Mouse (Mus musculus) brain, adult 2 months (tissue): ENCODE measurements around the gene Hnf1a.
A peak's percentile ranks its signal among the peaks of the same experiment; 100 is the strongest.

Experiments
- DNase-seq: peaks from one replicate; pipeline ENCODE4 v3.0.0; 2011; ENCODE audit warnings: low read depth, low spot score

Hnf1a gene

GRCm38 (mm10) chr5:114979250-114980121 is 8.6 kb upstream of the Hnf1a start:
- peak; percentile 90 for DNase-seq

DNA sequence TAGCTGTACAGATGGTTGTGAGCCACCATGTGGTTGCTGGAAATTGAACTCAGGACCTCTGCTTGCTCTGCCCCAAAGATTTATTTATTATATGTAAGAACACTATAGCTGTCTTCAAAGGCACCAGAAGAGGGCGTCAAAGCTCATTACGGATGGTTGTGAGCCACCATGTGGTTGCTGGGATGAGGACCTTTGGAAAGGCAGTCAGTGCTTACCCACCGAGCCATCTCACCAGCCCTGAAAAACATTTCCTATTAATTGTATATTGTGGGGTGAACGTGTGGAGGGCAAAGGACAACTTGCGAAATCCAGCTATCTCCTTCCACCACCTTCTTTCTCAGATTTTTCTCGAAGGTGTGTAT is 8.0 kb upstream of the Hnf1a start:
- peak; percentile 80 for DNase-seq

DNA sequence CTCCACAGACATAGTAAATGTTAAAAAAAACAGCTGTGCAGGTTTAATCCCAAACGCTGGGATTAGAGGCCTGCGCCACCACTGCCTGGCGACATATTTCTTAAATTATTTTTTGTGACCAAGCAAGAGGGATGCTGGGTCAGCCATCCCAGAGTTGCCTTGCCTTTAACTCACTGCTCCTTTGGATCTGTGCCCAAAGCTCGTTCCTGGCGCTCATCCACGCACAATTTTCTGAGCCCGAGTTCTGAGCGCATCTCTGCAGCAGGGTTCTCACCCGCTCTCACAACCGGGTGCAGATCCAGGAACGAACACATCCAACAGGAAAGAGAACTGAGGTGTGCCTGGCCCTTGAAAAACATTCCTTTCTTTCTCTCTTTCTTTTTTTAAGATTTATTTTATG is 7.6 kb upstream of the Hnf1a start:
- no peak for DNase-seq

GRCm38 (mm10) chr5:114976935-114977334 is 6.0 kb upstream of the Hnf1a start:
- no peak for DNase-seq

- no peak for DNase-seq
Observed at GRCm38 (mm10) chr5:114973131-114973530, 2.2 kb upstream of the Hnf1a start.

- no peak for DNase-seq
Observed at GRCm38 (mm10) chr5:114972201-114972600, 1.3 kb upstream of the Hnf1a start.

GRCm38 (mm10) chr5:114969609-114970215 is 1.2 kb downstream of the Hnf1a start:
- DNase-seq = no peak

- DNase-seq = no peak
Observed at GRCm38 (mm10) chr5:114969064-114969463, 1.8 kb downstream of the Hnf1a start.

GRCm38 (mm10) chr5:114968651-114969050 is 2.2 kb downstream of the Hnf1a start:
- no peak for DNase-seq

DNA sequence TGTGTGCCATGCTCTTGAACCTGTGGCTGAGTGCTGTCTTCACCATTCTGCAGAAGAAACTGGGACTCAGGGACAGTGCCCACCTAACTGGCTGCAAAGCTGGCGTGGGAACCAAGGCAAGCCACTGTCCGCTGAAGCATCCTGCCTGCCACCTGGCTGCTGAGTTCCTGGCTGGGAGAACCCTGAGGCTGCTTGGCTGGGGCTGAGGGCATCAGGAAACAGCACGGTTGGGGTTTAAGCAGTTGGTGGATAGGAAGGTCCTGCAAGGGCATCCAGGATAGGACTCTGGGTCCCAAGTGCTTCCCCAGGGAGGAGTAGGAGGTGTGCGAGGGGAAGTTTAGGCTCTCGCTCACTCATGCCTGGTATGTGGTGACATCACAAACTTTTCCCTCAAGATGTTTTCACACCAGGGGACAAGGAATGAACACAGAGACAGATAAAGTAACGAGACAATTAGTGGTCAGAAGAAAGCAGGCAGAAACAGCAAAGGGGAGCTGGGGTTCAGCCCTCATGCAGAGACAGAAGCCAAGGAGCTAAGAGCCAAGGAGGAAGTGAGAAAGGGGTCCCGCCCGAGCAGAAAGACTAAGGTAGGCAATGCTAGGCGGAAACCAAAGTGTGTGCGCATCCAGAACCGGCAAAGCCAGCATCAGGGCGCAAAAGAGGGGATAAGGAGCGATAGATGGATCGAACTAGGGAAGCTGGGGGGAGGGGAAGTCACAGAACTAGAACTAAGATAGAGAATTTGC is 3.2 kb downstream of the Hnf1a start:
- no peak for DNase-seq

DNA sequence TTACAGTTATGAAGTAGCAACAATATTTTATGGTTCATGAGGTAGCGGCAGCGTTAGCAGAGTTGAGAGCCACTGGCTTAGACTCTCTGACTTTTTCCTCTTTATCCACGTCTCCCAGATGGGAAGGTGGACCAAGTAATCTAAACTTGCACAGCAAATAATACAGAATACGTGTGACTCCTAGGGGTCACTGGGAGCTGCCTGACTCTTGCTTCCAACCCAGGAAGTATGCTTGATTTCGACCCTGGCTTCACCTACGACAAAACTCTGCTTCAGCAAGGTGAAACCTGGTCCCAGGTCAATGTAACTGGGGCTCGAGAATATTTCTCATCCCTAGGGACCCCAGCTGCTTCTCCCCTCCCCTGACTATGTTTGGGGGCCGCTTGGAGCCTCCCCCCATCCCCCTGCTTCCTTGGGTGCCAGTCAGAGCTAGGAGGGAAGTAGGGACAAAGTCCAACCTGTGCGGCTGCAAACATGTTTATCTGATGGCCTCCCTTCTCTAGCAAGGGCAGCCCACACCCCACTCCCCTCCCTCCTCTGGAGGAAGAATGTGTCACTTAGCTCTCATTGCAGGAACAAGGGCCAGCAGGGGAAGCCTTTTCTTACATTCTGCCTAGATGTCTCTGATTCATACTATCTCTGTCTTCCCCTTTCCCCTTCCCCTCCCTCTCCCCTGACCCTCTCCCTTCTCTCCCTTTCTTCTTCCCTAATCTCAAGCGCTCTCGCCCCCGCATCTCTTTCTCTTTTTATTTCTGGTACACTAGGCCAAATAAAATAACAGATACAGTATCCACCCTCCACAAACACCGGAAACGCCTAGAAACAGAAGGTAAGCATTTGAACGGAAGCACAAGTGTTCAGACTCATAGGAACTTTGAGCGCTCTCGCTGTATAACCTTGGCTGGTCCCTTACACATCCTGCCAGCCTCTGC is 5.7 kb downstream of the Hnf1a start:
- DNase-seq = peak; percentile 16

DNA sequence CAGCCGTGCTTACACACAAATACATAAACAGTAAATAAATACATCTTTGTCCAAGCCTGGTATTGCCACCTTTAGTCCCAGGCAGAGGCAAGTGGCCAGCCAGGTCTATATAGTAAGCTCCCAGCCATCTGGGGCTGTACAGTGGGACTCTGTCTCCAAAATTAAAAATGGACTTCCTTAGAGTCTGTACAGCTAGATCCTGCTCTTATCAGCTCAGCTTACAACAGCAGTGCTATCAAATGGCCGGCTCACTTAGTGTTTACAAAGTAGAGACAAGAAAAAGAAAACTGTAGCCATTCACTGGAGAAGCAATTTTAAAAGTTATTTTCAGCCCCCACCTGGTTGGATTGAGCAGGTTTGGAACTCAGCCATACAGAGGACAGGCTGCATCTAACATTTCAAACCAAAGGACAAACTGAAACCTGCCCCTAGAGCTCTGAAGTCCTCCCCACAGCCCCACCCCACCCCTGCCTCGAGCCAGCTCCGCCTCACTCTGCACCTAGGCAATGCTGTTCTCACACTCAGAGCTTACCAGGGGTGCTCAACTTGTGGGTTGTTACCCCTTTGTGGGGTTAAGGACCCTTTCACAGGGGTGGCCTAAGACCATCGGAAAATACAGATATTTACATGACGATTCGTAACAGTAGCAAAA is 6.5 kb downstream of the Hnf1a start:
- no peak for DNase-seq

DNA sequence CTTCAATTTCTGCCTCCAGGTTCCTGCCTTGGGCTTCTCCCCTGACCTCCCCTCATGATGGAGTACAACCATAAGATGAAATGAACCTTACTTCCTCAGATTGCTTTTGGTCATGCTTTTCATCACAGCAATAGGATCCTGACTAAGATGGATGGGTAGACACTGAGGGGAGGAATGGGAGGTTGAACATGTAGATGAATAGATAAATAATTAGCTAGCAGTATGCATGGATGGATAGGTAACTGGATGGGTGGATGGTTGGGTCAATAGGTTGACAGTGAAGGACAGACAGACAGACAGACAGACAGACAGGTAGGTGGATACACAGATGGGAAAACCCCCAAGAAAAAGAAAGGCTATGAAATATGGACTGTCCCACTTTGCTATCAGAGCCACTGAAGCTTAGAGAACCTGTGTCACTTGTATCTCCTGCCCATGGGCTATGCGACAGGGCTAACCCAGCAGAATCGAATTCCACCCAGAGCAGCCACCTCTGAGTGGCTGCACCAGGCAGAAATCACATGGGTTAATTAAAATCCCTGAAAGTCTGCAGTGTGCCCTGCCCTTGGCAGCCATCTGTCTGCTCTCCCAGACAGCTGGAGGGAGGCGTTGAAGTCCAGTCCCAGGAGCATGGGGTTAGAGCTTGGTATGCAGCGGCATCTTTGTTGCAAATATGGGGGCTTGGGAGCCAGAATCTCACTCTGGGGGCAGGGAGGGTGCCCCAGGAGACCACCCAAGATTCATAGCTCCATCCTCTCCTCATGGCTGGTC is 9.1 kb downstream of the Hnf1a start:
- DNase-seq = no peak

DNA sequence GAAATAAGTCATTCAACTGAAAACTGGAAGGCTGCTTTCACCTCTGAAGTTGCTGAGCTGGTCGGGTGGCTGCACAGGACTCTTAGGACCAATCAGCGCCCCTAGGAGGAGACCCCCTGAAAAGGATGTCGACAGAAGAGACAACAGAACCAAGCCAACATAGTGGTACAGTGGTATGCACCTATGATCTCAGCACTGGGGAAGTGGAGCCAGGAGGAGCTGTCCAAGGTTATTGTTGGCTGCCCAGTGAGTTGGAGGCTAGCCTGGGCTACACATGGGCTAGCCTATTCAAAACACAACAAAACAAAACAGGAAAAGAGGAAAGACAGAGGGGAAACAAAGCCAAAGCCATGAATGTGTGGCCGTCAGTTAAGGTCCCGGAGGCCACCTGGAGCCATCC is 12.8 kb downstream of the Hnf1a start:
- DNase-seq = no peak

- no peak for DNase-seq
Observed at GRCm38 (mm10) chr5:114953326-114953725, 17.6 kb downstream of the Hnf1a start.

GRCm38 (mm10) chr5:114951279-114951880 is 19.5 kb downstream of the Hnf1a start:
- DNase-seq = no peak

DNA sequence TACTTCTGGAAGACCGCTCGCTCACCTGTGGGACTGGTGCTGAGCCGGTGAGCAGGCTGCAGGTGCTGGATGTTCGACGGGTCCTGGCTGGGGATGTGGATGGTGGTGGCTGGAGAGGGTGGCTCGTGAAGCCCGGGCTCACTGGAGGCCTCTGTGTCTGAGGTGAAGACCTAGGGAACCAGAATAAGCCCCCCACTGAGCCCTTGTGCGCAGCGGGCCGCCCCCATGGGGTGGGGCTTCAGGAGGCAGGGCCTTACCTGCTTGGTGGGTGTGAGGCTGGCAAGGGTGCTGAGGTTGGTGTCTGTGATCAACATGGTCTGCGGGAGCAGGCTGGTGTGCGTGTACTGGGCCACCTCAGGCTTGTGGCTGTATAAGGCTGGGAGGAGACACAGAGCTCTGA is 20.2 kb downstream of the Hnf1a start:
- no peak for DNase-seq

GRCm38 (mm10) chr5:114949812-114950211 is 21.1 kb downstream of the Hnf1a start:
- no peak for DNase-seq

DNA sequence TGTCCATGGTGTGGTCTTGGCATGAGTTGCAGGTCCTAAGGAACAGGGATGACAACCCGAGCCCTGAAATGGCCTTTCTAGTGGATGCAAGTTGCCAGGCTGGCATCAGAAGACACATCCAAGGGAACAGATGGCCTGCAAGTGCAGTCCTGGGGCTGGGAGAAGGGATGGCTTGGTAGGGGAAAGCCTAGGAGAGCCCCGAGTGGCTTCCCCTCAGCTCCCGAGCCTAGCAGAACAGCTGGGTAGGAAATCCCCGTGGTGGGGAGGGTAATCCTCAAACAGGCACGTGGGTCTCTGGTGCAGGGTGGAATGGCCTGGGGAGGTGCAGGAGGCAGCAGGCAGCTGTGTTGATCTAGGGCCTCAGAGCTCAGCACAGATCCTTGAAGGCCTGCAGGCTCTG is 21.6 kb downstream of the Hnf1a start:
- DNase-seq = peak; percentile 74

DNA sequence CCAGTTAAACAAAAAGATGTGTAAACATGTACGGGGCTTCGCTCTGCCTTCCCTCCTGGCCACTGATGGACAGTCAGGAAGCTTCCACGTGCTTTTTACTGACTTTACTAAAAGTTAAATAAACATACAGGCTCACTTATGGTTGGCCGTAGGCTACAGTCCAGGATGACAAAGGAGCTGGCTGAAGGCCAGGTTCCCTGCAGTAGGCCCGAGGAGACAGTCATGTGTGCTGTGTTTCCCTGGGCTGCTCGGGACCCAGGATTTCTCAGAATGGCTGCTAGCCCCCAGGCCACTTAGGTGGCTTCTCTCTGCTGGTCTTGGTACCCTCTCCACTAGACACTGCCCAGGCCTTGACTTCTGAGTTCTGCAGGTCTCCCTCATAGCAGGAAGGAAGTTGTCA is 22.0 kb downstream of the Hnf1a start:
- peak; percentile 70 for DNase-seq
